Mouse (Mus musculus) c-Kit-positive CD71-positive TER-119-negative erythroid progenitor cells, embryonic 14.5 days (primary cell): ENCODE data around the gene Rab38.
A peak's percentile ranks its signal among the peaks of the same experiment; 100 is the strongest.

ENCODE experiments used
- DNase-seq: peaks from one replicate; pipeline ENCODE4 v3.0.0-alpha.2; 2013; ENCODE audit warnings: low read depth

Rab38 gene

DNA sequence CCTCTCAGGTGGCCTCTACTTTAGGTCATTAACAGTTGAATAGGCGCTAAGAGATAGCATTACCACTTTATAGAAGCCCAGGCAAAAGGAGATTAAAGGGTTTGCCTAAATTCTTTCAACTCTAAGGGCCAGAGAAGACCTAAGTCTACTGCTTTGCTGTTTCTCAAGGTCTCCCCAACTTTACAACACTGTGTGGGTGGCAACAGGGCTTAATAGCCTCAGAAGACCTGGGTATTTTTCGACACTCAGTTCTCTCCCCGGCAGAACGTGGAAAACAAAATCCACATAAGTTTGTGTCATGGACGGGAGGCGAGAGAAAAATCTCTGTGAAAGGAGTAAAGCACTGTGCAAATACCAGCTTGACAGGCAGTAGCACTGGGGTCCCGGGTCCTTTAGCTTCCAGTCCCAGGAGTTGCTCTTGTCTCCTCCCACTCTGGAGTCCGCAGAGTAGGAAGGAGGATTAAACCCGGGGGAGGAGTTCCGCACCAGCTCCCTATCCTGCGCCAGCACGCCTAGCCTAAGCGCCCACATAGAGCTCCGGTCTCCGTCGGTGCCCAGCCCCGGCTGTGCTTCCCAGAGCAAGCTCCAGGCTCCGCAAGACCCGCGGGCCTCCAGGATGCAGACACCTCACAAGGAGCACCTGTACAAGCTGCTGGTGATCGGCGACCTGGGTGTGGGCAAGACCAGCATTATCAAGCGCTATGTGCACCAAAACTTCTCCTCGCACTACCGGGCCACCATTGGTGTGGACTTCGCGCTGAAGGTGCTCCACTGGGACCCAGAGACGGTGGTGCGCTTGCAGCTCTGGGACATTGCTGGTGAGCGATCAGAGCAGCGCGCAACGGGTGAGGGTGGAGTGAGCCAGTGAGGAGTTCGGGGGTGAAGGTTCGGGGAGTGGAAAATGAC is at the start of gene Rab38:
Rab38 (plus strand) TSS at position 488 of the 906 bp plus-strand sequence.
- DNase-seq = no peak

DNA sequence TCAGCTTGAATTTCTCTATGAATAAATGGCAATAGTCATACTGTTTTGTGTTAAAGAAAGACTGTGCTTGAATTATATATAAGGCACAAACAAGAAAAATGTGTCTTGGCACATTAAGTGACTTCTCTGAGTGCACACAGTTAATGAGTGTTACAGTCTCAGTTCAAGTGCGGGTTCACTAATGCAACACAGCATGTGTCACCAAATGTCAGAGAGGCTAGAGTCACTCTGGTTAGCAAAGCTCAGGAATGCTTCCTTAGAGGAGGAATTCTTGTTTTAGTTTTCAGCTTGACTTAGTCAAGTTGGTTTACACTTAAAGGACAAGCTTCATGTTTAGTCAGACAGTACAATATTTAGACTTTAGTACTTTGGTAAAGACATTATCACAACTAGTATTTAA is 35.5 kb upstream of the Rab38 start:
- DNase-seq = no peak

DNA sequence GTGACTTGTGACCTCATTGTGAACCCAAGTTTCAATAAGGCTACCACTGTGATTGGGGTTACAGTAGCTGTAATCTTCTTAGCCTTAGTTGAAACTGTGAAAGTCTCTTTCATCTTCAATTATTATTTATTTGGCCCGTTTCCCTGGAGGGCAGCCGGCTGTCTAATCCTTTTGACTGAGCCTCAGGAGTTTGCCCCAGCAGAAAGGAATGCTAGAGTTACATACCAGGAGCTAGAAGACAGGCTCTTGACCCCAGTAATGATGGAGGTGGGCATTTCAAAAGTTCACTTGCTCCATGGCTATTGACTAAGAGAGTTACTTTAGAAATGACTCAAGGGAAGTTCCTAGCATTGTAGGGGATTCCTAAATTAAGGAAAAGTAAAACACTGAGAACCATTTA is 34.3 kb upstream of the Rab38 start:
- DNase-seq = no peak

- DNase-seq = no peak
These were observed 24.8 kb upstream of the Rab38 start for GRCm38 (mm10) chr7:88405311-88405710.

DNA sequence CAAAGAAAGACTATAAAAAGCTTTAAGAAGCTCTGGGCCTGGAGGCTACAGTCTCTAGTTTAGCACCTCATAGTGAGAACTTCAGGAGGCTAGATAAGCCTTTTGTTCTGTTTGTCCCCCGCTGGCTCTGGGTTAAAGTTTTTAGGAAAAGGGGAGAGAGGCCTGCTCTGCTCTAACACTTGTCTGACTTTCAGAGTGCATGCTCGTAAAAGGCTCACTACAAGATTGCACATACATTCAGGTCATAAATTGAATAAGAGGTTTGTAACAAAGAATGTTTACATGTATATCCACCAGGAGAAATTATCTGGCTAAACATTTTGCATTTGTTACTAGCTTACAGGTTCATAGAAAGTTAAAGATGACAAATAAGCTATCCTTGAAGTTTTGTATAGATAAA is 23.6 kb upstream of the Rab38 start:
- no peak for DNase-seq

GRCm38 (mm10) chr7:88421821-88422220 is 8.3 kb upstream of the Rab38 start:
- DNase-seq = no peak

DNA sequence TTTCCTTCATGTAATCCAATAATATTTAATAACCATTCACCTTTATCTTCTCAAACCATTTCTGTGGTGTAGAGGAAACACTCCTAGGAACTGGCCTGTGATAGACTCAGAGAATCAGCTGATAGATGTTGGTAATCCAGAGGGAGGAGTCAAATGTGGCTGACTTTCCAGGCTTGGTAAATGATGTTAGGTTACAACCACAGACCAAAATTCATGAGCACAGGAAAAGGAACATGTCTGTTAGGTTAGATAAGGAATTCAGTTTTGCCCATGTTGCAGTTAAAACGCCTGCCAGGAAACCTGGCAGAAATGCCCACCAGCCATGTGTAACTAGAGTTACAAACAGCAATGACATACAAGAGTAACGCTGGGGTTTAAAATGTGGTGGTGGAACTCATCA is 6.2 kb upstream of the Rab38 start:
- no peak for DNase-seq

- DNase-seq = no peak
These were observed 4.3 kb upstream of the Rab38 start for GRCm38 (mm10) chr7:88425744-88426143.

DNA sequence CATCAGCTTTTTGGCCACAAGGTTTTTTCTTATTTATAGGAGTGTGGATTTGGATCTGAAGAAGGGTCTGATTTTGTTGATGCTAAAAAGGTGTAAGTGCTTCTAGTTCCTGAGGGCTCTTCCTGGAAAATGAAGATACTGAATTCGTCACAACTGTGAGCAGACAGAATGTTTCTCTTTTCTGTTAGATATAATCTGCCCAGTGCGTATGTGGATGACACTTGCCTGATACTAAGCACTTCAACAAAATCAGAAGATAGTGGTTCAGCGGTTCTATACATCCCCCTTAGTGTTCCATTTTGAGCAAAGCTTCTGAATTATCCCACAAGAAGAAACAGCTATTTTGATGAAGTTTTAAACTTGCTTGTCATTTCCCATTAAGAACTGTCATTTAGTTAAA is 2.6 kb upstream of the Rab38 start:
- DNase-seq = no peak

- DNase-seq = no peak
These were observed 615 bp downstream of the Rab38 start for GRCm38 (mm10) chr7:88430692-88431084.

DNA sequence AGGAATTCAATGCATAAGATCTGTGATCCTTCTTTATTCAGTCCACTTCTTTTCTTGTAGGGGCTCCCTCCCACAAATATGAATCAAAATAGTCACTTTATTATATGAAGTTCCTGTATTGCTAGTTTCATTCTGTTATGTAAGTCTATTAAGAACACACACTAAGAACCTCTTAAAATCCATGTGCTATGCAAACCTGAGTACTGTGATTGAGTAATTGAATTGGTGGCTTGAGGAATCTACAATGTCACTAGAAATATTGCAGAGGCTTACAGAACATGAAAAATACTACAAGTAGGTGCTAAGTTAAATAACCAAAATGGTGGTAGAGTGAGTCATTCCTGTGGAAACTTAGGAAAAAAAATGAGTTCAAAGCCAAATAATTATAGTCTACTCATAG is 10.2 kb downstream of the Rab38 start:
- no peak for DNase-seq

- no peak for DNase-seq
These were observed 12.6 kb downstream of the Rab38 start for GRCm38 (mm10) chr7:88442649-88443048.

GRCm38 (mm10) chr7:88443435-88443834 is 13.4 kb downstream of the Rab38 start:
- no peak for DNase-seq

- no peak for DNase-seq
These were observed 15.3 kb downstream of the Rab38 start for GRCm38 (mm10) chr7:88445320-88445903.

DNA sequence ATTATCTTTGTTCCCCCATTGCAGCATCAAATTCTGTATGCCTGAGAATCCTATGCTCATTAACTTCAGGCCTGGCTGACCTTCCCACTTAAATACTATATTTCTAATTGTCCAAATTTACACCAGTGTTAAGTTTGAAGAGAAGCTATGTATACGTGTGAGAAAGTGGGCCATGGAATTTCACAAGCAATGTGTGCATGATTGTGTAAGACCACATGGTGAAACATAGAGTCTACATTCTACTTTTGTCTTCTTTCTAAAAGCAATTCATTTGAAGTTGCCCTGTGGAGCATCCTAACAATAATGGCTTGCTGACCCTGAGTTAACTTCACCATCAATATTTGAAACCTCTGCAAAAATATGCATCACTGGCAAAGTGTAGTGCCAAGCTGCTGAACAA is 23.2 kb downstream of the Rab38 start:
- DNase-seq = no peak

DNA sequence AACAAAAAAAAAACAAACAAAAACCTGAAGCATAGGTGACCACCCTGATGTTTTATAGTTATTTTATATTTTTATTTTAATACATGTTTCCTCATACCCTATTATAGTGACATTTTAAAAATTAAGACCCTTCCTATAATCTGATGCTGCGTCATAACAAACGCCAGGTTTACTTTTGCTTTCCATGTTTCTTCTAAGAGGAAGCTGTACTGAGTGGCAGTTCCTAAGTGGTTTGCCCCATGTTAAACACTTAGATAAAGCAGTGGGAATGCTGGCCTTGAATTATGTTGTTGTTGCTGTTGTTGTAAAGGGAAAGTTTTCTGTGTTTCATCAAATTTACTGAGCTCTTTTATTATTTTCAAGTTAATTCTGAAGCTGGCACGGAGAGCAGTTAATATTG is 27.8 kb downstream of the Rab38 start:
- no peak for DNase-seq

- no peak for DNase-seq
These were observed 37.7 kb downstream of the Rab38 start for GRCm38 (mm10) chr7:88467754-88468153.

DNA sequence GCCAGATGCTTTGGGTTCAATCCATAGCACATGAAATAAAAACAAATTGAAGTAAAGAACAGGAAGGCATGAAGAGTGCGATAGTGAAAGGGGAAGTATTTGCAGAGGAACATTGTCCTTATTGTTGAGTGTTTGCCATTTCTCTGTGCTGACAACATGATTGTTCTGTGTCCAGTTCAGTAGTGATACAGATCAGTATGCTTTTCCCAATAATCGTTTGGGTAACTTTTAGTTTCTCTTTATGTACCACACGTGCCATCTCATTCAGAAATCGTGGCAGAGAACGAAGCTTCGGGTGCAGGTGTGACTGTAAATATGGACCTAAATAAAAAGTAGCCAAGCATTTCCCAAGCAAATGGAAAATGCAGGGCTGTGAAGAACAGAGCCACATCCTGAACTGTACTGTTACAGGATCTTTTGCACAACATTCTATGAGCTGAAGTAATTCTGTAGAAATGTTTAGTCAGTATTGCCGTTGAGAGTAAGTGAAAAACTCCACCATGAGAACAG is 52.1 kb downstream of the Rab38 start:
- DNase-seq = peak; percentile 1

DNA sequence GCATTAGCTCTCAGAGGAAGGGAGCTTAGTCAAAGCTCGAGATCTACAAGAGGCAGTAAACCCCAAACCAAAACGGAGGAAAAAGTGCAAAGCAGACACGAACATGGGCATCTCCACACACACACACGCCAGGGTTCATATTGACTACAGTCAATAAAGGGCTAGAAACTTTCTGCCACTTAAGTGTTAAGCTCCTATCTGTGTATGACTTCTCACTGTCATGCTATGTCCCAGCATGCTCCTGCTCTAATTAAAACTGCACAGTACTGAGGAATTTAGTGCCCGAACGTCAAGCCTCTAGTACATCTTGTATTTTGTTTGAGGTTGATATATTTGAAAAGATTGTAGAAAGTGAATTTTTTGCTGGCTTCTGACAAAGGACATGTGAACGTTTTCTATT is 52.6 kb downstream of the Rab38 start:
- DNase-seq = peak; percentile 1

- DNase-seq = no peak
These were observed 60.9 kb downstream of the Rab38 start for GRCm38 (mm10) chr7:88491020-88491419.

DNA sequence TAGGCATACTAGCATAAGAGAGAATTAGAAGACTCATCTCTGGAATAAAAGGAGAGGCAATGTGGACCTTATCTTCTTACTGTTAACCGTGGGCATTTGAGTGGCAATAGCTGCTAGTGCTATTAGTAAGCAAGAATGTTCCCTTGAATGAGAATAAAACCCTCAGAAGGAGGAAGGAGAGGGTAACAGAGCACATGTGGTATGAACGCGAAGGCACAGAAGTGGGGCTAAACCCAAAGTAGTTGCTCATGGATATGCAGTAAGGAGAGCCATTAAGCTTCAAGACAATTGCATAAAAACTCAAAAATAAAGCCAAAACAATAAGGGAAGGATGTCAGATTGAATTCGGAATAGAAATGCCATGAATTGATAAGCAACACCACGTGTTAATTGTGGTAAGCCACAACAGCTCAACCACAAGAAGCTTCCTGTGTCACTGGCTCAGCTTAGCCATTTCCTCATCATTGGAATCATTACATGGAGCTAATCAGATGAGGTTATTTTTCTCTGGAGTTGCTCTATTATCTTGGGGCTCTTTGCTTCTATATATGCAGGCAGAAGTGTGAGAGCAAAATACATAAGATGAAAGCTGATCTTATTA is 72.2 kb downstream of the Rab38 start:
- DNase-seq = no peak

GRCm38 (mm10) chr7:88509748-88510147 is 79.7 kb downstream of the Rab38 start:
- no peak for DNase-seq

- peak; percentile 7 for DNase-seq
These were observed 92.4 kb downstream of the Rab38 start for GRCm38 (mm10) chr7:88522481-88522880.
